Comparison of ENCODE assay signal across 21 mouse cellular contexts in the genomic region with DNA sequence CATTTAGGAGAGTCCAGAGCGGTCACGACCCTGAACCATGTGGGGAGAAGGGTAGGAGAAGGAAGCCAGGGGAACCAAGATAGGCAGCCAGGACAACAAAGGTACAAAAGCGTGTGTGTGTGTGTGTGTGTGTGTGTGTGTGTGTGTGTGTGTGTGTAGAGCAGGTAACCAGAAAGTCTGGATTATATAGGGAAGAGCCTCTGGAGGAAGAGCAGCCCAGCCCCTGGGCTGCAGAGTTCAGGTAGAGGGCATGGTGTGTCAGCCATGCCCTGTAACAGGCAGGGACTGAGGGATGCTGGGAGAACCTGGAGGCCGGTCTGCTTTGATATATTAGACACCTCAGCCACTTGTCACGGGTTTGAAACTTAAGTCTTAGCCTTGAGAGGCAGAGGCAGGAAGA. TPM values are rescaled to one million over a fixed set of nuclear protein-coding genes. Genes with fewer than 3 reads are reported as not detected.
A peak's percentile ranks its signal among the peaks of the same experiment; 100 is the strongest.
DNase-seq lines count a peak whose midpoint lies in the region; ATAC-seq and TF ChIP-seq lines count a peak whose summit lies in the region.
"Had no signal": no experiment of that assay in that cellular context is flagged by ENCODE, and none has a peak within 500 bp of the region (broad histone marks: within the 10 kb centered on the region; RNA-seq: fewer than 3 reads in every experiment).

No protein-coding gene starts in this region.

- ATAC-seq in heart, embryonic 12.5 days (ENCODE audit: insufficient number of reproducible peaks, low FRiP score) = no peak
- ATAC-seq in liver, embryonic 13.5 days (ENCODE audit: low read depth) = no peak
- ATAC-seq: forebrain, embryonic 13.5 days; inflammation-experienced regulatory T-cells, adult 6 months had no signal

- no peaks in the 10 kb centered on the region for H3K79me2 ChIP-seq in MEL (ENCODE audit: control insufficient read depth, insufficient read depth, low read length, poor library complexity)

- DNase-seq in heart, postnatal 4 days = no peak
- DNase-seq in MEL (ENCODE audit: low read depth, low spot score) = no peak
- DNase-seq in liver, embryonic 13.5 days = no peak
- no peak for DNase-seq in left cerebral cortex, adult 11 months (ENCODE audit: low spot score)
- no peak for DNase-seq in left cerebral cortex, adult 8-10 months (ENCODE audit: low spot score in 2 of 2)
- DNase-seq in layer of hippocampus, adult 11-12 months (ENCODE audit: low spot score) = no peak
- DNase-seq: adrenal gland, postnatal 14 days; cerebellum, adult 8-10 months; gastrocnemius, adult 2 months; kidney, postnatal 25 days; lung, adult 18-20 months; lung, postnatal 14 days; thymus, adult 18-20 months; thymus, postnatal 4 days had no signal

- H3K4me2 ChIP-seq in heart, embryonic 12.5 days = peak overlapping the region; percentile 45
- H3K4me2 ChIP-seq in liver, embryonic 13.5 days = peak overlapping the region; percentile 54; the same call in 1 of the 2 replicates
- H3K4me2 ChIP-seq: forebrain, embryonic 13.5 days; hindbrain, embryonic 14.5 days; neural tube, embryonic 15.5 days had no signal

- 0 out of 2 replicates have a peak, but pooled peaks cover 5% of the 10 kb centered on the region for H3K27me3 ChIP-seq in heart, embryonic 12.5 days (replicated peaks)
- H3K27me3 ChIP-seq in E14TG2a.4 (ENCODE audit: insufficient read depth, low read length) = no peaks in the 10 kb centered on the region
- no peaks in the 10 kb centered on the region for H3K27me3 ChIP-seq in MEL (ENCODE audit: control insufficient read depth in 1 of 2, insufficient read depth in 2 of 2, low read length in 2 of 2)
- no peaks in the 10 kb centered on the region for H3K27me3 ChIP-seq in liver, embryonic 13.5 days

- peaks cover 28% of the 10 kb centered on the region for H3K4me1 ChIP-seq in heart, embryonic 12.5 days (replicated peaks)
- H3K4me1 ChIP-seq in E14TG2a.4 (replicated peaks; ENCODE audit: low read depth, low read length) (peaks cover 42% of the 10 kb centered on the region), MEL (ENCODE audit: control insufficient read depth in 1 of 2, insufficient read depth in 2 of 2, low read length in 2 of 2) (peaks cover 13 to 27% of the 10 kb centered on the region in 2 experiments)
- H3K4me1 ChIP-seq in liver, embryonic 13.5 days (replicated peaks) = peaks cover 29% of the 10 kb centered on the region
- H3K4me1 ChIP-seq: forebrain, embryonic 13.5 days had no signal

- TF ChIP-seq EP300 in MEL (IDR thresholded peaks at IDR 0.05; ENCODE audit: low read depth in 1 of 2, low read length in 2 of 2) = no peak

- TF ChIP-seq CTCF in E14TG2a.4 (conservative IDR thresholded peaks at IDR 0.05; ENCODE audit: low read length) (no peak), MEL (IDR thresholded peaks at IDR 0.05 in 2 of 3, conservative IDR thresholded peaks at IDR 0.05 in 1 of 3; ENCODE audit: control insufficient read depth in 1 of 3, insufficient read depth in 1 of 3, low read depth in 2 of 3, low read length in 3 of 3, poor library complexity in 1 of 3, severe bottlenecking in 1 of 3) (no peak)

- H3K4me3 ChIP-seq in heart, embryonic 12.5 days = no peak overlapping the region
- H3K4me3 ChIP-seq in E14TG2a.4 (replicated peaks; ENCODE audit: low read length) (peak overlapping the region; percentile 54), MEL (ENCODE audit: control insufficient read depth in 1 of 2, insufficient read depth in 1 of 2, low read depth in 2 of 2, low read length in 2 of 2) (peak overlapping the region; percentile 58 to 72; a peak in 3 of 4 replicates)
- H3K4me3 ChIP-seq in liver, embryonic 13.5 days (replicated peaks) = no peak overlapping the region
- H3K4me3 ChIP-seq: forebrain, embryonic 13.5 days; gastrocnemius, adult 2 months; midbrain, embryonic 12.5 days; neural tube, embryonic 15.5 days had no signal

- TF ChIP-seq POLR2A in MEL (IDR thresholded peaks at IDR 0.05; ENCODE audit: control insufficient read depth in 1 of 2, insufficient read depth in 1 of 2, low read depth in 1 of 2, low read length in 2 of 2, poor library complexity in 1 of 2) = no peak

- H3K27ac ChIP-seq in heart, embryonic 12.5 days (ENCODE audit: poor library complexity, severe bottlenecking) = no peak overlapping the region
- H3K27ac ChIP-seq in MEL (ENCODE audit: control insufficient read depth, low read depth, low read length) = no peak overlapping the region
- H3K27ac ChIP-seq in liver, embryonic 13.5 days = no peak overlapping the region
- H3K27ac ChIP-seq: forebrain, embryonic 13.5 days; gastrocnemius, adult 2 months; hindbrain, embryonic 14.5 days; midbrain, embryonic 12.5 days; neural tube, embryonic 15.5 days had no signal

- no peaks in the 10 kb centered on the region for H3K36me3 ChIP-seq in heart, embryonic 12.5 days
- H3K36me3 ChIP-seq in E14TG2a.4 (ENCODE audit: insufficient read depth, low read length) = no peaks in the 10 kb centered on the region
- peaks cover 0 to 15% of the 10 kb centered on the region in 2 experiments; a peak in 2 of 4 replicates for H3K36me3 ChIP-seq in MEL (ENCODE audit: control insufficient read depth in 1 of 2, insufficient read depth in 2 of 2, low read length in 2 of 2)
- no peaks in the 10 kb centered on the region for H3K36me3 ChIP-seq in liver, embryonic 13.5 days
- H3K36me3 ChIP-seq: midbrain, embryonic 12.5 days; neural tube, embryonic 15.5 days had no signal

- WGBS in heart, embryonic 12.5 days = 39% methylated on average over 5 of the region's 5 CpGs
- WGBS in liver, embryonic 13.5 days (ENCODE audit: insufficient replicate concordance) = 43% methylated on average over 5 of the region's 5 CpGs

- H3K9ac ChIP-seq in heart, embryonic 12.5 days = no peak overlapping the region
- no peak overlapping the region; the same call in 1 of the 2 replicates for H3K9ac ChIP-seq in MEL (ENCODE audit: control insufficient read depth, low read depth, low read length, poor library complexity, severe bottlenecking)
- no peak overlapping the region for H3K9ac ChIP-seq in liver, embryonic 13.5 days
- H3K9ac ChIP-seq: forebrain, embryonic 13.5 days; hindbrain, embryonic 14.5 days; midbrain, embryonic 12.5 days; neural tube, embryonic 15.5 days had no signal

- no peaks in the 10 kb centered on the region for H3K9me3 ChIP-seq in heart, embryonic 12.5 days (replicated peaks)
- H3K9me3 ChIP-seq in E14TG2a.4 (ENCODE audit: low read length) (no peaks in the 10 kb centered on the region), MEL (replicated peaks; ENCODE audit: insufficient read depth, low read length) (no peaks in the 10 kb centered on the region)
- H3K9me3 ChIP-seq in liver, embryonic 13.5 days (replicated peaks) = no peaks in the 10 kb centered on the region
- H3K9me3 ChIP-seq: forebrain, embryonic 13.5 days; midbrain, embryonic 12.5 days; neural tube, embryonic 15.5 days had no signal

- no peak for TF ChIP-seq RAD21 in MEL (IDR thresholded peaks at IDR 0.05; ENCODE audit: low read depth, low read length)

TF ChIP-seq in MEL, 35 proteins besides CTCF, POLR2A, EP300 and RAD21:
- TF ChIP-seq JUND (IDR thresholded peaks at IDR 0.05; ENCODE audit: low read depth, low read length) (no peak), ZKSCAN1 (IDR thresholded peaks at IDR 0.05; ENCODE audit: low read depth, low read length) (no peak), BHLHE40 (IDR thresholded peaks at IDR 0.05; ENCODE audit: borderline replicate concordance, low read depth, low read length) (no peak), MAZ (IDR thresholded peaks at IDR 0.05; ENCODE audit: low read depth, low read length) (no peak), CHD2 (IDR thresholded peaks at IDR 0.05; ENCODE audit: low read length) (no peak), MYB (IDR thresholded peaks at IDR 0.05; ENCODE audit: low read depth, low read length) (no peak), MYC (IDR thresholded peaks at IDR 0.05; ENCODE audit: low read depth, low read length) (no peak), ZMIZ1 (IDR thresholded peaks at IDR 0.05; ENCODE audit: low read depth, low read length) (no peak)

RNA-seq across cellular contexts. Expression of gene Apod, which starts 44.9 kb away (rescaled TPM):
- 0.27 TPM in 1 of 2 replicates, not detected in the other for polyA plus RNA-seq in heart, embryonic 12.5 days (2016; fragmentation: Nextera tagmentation; extraction: Ambion mirVana)
- under 1 TPM; 0.27 to 0.45 TPM for total RNA-seq in heart, postnatal 4 days (2021)
- total RNA-seq in MEL (2012; rRNA removed) = not detected in 2 replicates
- polyA plus RNA-seq in MEL (2012; ENCODE audit: insufficient read depth in 1 of 2, insufficient read length in 2 of 2, low read depth in 1 of 2, low replicate concordance in 2 of 2, missing spikeins in 1 of 2) = not detected
- polyA plus RNA-seq in liver, embryonic 13.5 days (2015; fragmentation: Nextera tagmentation; extraction: Ambion mirVana) = 0.14 TPM in 1 of 2 replicates, not detected in the other
- 100 to 1,000 TPM; 234 to 245 (median 236) TPM for total RNA-seq in left cerebral cortex, adult 8-10 months (2022)

Comparison
In these comparisons a context has a peak if more than half of its experiments do, and no peak if none do; other contexts are left out.
1. H3K4me3 ChIP-seq: peak in E14TG2a.4 (single experiment) and MEL (2 of 2); none in heart, embryonic 12.5 days (single experiment) and liver, embryonic 13.5 days (single experiment).
2. RNA of gene Apod, which starts 44.9 kb away (total RNA-seq): 234 to 245 TPM in left cerebral cortex, adult 8-10 months; 0.27 to 0.45 TPM in heart, postnatal 4 days and not detected in MEL; every median in the first group is over 100 times any median in the second.